Mouse (Mus musculus) left cerebral cortex, adult 8-10 months (tissue): ENCODE results near the gene Crtc2. TPM values are rescaled to one million over a fixed set of nuclear protein-coding genes. Genes with fewer than 3 reads are reported as not detected.

Experiments used
- DNase-seq, 2 experiments: peaks; one replicate each; pipeline ENCODE4 v3.0.0; 2022; ENCODE audit warnings: low spot score in 2 of 2
- microRNA-seq, 2 experiments: library from miRNA; unstranded; fragments of <30 nt; microRNA quantifications; one replicate each; pipeline ENCODE4 v1.2.0; 2022
- total RNA-seq, 4 experiments: library from RNA; stranded (reverse); gene quantifications; 2 replicates each; pipeline ENCODE4 v1.2.4; 2022

Crtc2 gene
- total RNA-seq, 4 experiments from 2014 or later = 33.0 to 41.6 (median 35.8) TPM

GRCm38 (mm10) chr3:90309589-90309988 lies 55.6 kb downstream of the Crtc2 start:
- DNase-seq = no peak

- DNase-seq = no peak
These were observed 59.4 kb downstream of the Crtc2 start for GRCm38 (mm10) chr3:90313367-90313766.

Small RNAs within 50 kb of the gene (microRNA-seq; reads per million reads assigned to microRNA genes)
- 0 to 0.22 reads per million in 2 experiments for gene Mir7012

Other genes starting within 250 kb of the Crtc2 start
- gene 4933434E20Rik, start 202.5 kb upstream of the Crtc2 start, total RNA-seq = 100 to 1,000 TPM in 2 of 4 experiments, 10 to 100 TPM in 2; 96.0 to 104 (median 100) TPM
- gene Ubap2l, start 201.5 kb upstream of the Crtc2 start, total RNA-seq = 100 to 1,000 TPM; 162 to 181 (median 175) TPM
- gene Tpm3, start 181.5 kb upstream of the Crtc2 start, total RNA-seq = 100 to 1,000 TPM; 153 to 181 (median 166) TPM
- gene Nup210l, start 150.0 kb upstream of the Crtc2 start, total RNA-seq = under 1 TPM; 0.21 to 0.35 (median 0.32) TPM
- gene Rps27, start 40.5 kb upstream of the Crtc2 start, total RNA-seq = 1,000 to 10,000 TPM; 1,002 to 1,118 (median 1,038) TPM
- 10 to 100 TPM in 1 of 4 experiments, 1 to 10 TPM in 3; 7.6 to 11.3 (median 8.5) TPM for gene Rab13, start 40.5 kb upstream of the Crtc2 start, total RNA-seq
- gene Jtb, start 22.6 kb upstream of the Crtc2 start, total RNA-seq = 10 to 100 TPM; 29.4 to 40.3 (median 33.6) TPM
- under 1 TPM; 0.25 to 0.72 (median 0.52) TPM for gene Creb3l4, start 10.7 kb upstream of the Crtc2 start, total RNA-seq
- 10 to 100 TPM; 43.0 to 52.8 (median 49.6) TPM for gene Slc39a1, start 6.0 kb upstream of the Crtc2 start, total RNA-seq
- gene Dennd4b, start 11.0 kb downstream of the Crtc2 start, total RNA-seq = 10 to 100 TPM; 35.2 to 38.6 (median 37.1) TPM
- gene Gatad2b, start 39.0 kb downstream of the Crtc2 start, total RNA-seq = 10 to 100 TPM; 90.4 to 99.8 (median 96.4) TPM
- gene Slc27a3, start 135.8 kb downstream of the Crtc2 start, total RNA-seq = 1 to 10 TPM; 5.7 to 7.9 (median 7.4) TPM
- 10 to 100 TPM; 55.1 to 59.9 (median 59.0) TPM for gene Ints3, start 179.5 kb downstream of the Crtc2 start, total RNA-seq
- gene Npr1, start 211.7 kb downstream of the Crtc2 start, total RNA-seq = 1 to 10 TPM; 4.2 to 6.0 (median 5.0) TPM
- gene Ilf2, start 222.0 kb downstream of the Crtc2 start, total RNA-seq = 10 to 100 TPM; 84.9 to 98.9 (median 93.3) TPM
- gene Snapin, start 236.9 kb downstream of the Crtc2 start, total RNA-seq = 10 to 100 TPM; 62.4 to 74.7 (median 67.1) TPM